Mouse (Mus musculus): ENCODE measurements around the gene Ncoa3. TPM values are rescaled to one million over a fixed set of nuclear protein-coding genes. Genes with fewer than 3 reads are reported as not detected.

The Ncoa3 gene
- polyA plus RNA-seq (2012; rRNA removed): 32.6 and 40.3 TPM in 2 replicates

GRCm38 (mm10) chr2:165992270-165993172 is at the start of gene Ncoa3:
TSS of gene Ncoa3 (plus strand) at chr2:165992636.

Other genes with a start within 250 kb of the Ncoa3 start
- 27.3 and 30.4 TPM in 2 replicates for gene Zmynd8, start 93.6 kb upstream of the Ncoa3 start, polyA plus RNA-seq (2012; rRNA removed)
- 335 and 476 TPM in 2 replicates for gene Sulf2, start 163.0 kb downstream of the Ncoa3 start, polyA plus RNA-seq (2012; rRNA removed)

Measured in ovary, adult 2 months (tissue).